Mouse (Mus musculus) megakaryocyte, embryonic 14.5 days (primary cell): ENCODE measurements around the gene Pkp3.

Experiments used
- FLI1 ChIP-seq: IDR thresholded peaks from 2 replicates; pipeline ENCODE4 v1.6.1; 2012; ENCODE audit warnings: low read length, inconsistent platforms, mixed read lengths
- GATA1 ChIP-seq: IDR thresholded peaks from 3 replicates; pipeline ENCODE4 v1.6.1; 2012; ENCODE audit warnings: mixed read lengths, low read length, inconsistent platforms, borderline replicate concordance

DNA sequence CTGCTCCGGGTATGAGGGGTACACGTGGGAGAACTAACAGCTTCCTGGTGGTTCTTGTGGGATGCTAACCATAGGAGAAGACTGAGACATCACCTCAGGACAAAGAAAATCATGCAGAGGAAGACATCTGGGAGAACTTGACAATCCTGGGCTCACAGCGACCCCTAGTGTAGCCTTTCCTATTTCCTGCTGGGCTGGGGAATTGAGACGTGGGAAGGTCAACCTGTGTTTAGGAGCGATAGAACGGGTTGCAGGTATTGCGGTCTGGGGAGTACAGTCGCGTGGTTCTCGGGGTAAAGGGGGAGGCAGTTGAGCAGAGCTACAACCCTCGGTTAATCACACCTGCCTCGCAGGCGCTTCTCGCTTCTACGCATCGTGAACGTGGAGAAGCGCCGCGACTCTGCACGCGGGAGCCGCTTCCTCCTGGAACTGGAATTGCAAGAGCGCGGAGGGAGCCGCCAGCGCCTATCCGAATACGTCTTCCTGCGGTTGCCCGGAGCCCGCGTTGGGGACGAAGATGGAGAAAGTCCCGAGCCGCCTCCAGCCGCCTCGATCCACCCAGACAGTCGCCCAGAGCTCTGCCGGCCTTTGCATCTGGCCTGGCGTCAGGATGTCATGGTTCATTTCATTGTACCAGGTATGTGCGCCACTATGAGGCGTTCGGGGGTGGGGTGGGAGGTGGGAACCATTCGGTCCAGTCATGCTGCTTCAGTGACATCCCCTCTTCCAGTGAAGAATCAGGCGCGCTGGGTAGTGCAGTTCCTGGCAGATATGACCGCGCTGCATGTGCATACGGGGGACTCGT lies 7.8 kb upstream of the Pkp3 start:
- TF ChIP-seq FLI1 (no peak), GATA1 (no peak)
